Mouse (Mus musculus) pancreas, adult 10 weeks (tissue): ENCODE data around the gene Usp17lc. TPM values are rescaled to one million over a fixed set of nuclear protein-coding genes. Genes with fewer than 3 reads are reported as not detected.

Experiments
- polyA plus RNA-seq: library from polyadenylated mRNA; stranded (reverse); fragments of 350-450 nt; fragmentation: Illumina TruSeq; extraction: RNeasy Lipid Tissue Mini Kit (QIAGEN cat#74804); gene quantifications from one replicate; pipeline ENCODE4 v1.2.3, GENCODE M21; 2015; ENCODE audit warnings: low read depth, low replicate concordance; ENCODE audit not compliant: insufficient read depth

The Usp17lc gene
- polyA plus RNA-seq: not detected

DNA sequence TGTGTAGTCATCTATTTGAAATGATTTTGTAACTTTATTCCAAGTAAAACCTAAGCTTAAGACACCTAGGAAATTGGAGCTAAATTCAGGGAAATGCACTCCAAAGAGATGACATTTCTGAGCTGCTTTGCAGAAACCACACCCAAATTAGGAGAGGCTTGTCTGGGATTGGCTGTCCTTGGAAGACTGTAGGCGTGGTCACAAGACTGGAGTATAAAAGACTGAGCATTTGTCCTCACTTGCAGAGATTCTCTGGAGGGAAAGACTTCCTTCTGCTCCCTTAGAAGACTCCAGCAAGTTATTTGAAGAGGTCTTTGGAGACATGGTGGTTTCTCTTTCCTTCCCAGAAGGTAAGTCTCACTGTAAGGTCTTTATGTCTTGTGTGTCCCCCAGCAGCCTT lies at the start of gene Usp17lc:
Gene Usp17lc, plus strand, starts transcription at position 301 of the 400 bp plus-strand sequence.

DNA sequence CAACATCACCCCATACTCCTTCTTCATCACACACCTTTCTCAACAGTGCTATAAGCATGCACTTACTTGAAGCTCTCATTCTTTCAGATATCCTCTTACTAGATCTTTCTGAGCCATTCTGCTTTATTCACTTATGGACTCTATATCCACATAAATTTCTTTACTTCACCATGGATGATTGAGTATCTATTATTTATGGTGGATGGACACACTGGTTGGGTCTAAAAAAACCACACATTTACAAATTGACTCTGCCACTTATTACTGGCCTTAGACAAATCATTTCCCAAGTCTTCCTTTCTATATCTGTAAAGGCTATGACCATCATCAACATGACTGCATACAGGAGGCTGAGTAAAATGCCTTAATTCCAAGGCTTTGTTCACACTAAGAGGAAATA lies 28.8 kb upstream of the Usp17lc start, which contains the start of gene Olfr603:
Gene Olfr603, minus strand, starts transcription at position 101 of the 400 bp plus-strand sequence.

DNA sequence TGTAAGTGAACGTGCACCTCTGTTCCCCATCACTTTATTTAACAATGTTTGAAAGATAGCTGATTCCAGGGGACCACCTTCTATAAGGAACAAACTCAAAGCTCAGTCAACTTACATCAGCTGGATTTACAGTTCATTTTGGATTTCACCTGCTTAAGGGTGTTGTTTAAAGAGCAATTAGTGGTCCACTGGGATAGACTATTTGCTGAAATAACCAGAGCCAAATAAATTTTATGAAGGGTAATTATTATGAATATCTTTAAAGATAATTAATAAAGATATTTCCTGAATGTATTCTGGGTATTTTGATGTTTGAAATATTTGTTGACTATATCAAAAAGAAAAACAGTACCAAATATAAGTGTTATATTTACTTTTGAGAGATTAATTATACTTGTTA lies 30.5 kb downstream of the Usp17lc start, which contains the start of gene Olfr605:
Gene Olfr605, minus strand, starts transcription at position 101 of the 400 bp plus-strand sequence.

DNA sequence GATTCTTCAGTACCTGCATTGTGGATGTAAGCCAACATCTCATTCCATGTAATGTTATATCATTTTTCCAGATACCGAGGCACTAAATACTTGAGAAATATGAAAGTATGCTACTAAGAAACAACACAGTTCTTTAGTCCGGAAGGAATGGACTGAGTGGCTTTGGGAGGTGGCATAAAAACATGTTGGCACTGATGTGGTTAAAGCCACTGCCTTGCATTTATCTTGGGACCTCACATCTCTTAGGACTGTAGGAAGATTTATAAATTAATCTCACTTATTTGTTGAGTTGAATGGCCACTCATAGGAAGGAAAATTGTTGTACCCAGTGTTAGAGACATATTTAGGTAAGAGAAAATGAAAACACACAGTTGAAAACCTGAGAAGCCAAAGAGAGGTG lies 33.9 kb downstream of the Usp17lc start, which contains the start of gene Olfr606:
Gene Olfr606, plus strand, starts transcription at position 301 of the 400 bp plus-strand sequence.

Other genes with a start within 250 kb of the Usp17lc start
- gene Olfr591, start 236.7 kb upstream of the Usp17lc start, polyA plus RNA-seq: not detected
- gene Olfr592, start 230.3 kb upstream of the Usp17lc start, polyA plus RNA-seq: not detected
- not detected for gene Olfr593, start 203.2 kb upstream of the Usp17lc start, polyA plus RNA-seq
- gene Olfr594, start 198.1 kb upstream of the Usp17lc start, polyA plus RNA-seq: not detected
- gene Usp17ld, start 162.6 kb upstream of the Usp17lc start, polyA plus RNA-seq: not detected
- gene Olfr596, start 109.4 kb upstream of the Usp17lc start, polyA plus RNA-seq: not detected
- gene Olfr597, start 98.8 kb upstream of the Usp17lc start, polyA plus RNA-seq: not detected
- gene Olfr598, start 91.5 kb upstream of the Usp17lc start, polyA plus RNA-seq: not detected
- not detected for gene Olfr599, start 79.2 kb upstream of the Usp17lc start, polyA plus RNA-seq
- not detected for gene Olfr600, start 65.4 kb upstream of the Usp17lc start, polyA plus RNA-seq
- not detected for gene Olfr601, start 52.4 kb upstream of the Usp17lc start, polyA plus RNA-seq
- not detected for gene Olfr603, start 28.9 kb upstream of the Usp17lc start, polyA plus RNA-seq
- gene Olfr605, start 30.4 kb downstream of the Usp17lc start, polyA plus RNA-seq: not detected
- not detected for gene Olfr606, start 34.0 kb downstream of the Usp17lc start, polyA plus RNA-seq
- gene Olfr607, start 49.1 kb downstream of the Usp17lc start, polyA plus RNA-seq: not detected
- not detected for gene Olfr608, start 54.8 kb downstream of the Usp17lc start, polyA plus RNA-seq
- not detected for gene Olfr609, start 83.0 kb downstream of the Usp17lc start, polyA plus RNA-seq
- gene Olfr610, start 97.0 kb downstream of the Usp17lc start, polyA plus RNA-seq: not detected
- gene Olfr611, start 105.8 kb downstream of the Usp17lc start, polyA plus RNA-seq: not detected
- gene Olfr612, start 127.6 kb downstream of the Usp17lc start, polyA plus RNA-seq: not detected
- gene Olfr613, start 133.0 kb downstream of the Usp17lc start, polyA plus RNA-seq: not detected
- not detected for gene Olfr615, start 141.0 kb downstream of the Usp17lc start, polyA plus RNA-seq
- gene Olfr616, start 154.1 kb downstream of the Usp17lc start, polyA plus RNA-seq: not detected
- not detected for gene Olfr617, start 158.0 kb downstream of the Usp17lc start, polyA plus RNA-seq
- gene Olfr618, start 175.0 kb downstream of the Usp17lc start, polyA plus RNA-seq: not detected
- not detected for gene Olfr619, start 185.5 kb downstream of the Usp17lc start, polyA plus RNA-seq
- gene Olfr620, start 197.5 kb downstream of the Usp17lc start, polyA plus RNA-seq: not detected
- not detected for gene Olfr622, start 227.6 kb downstream of the Usp17lc start, polyA plus RNA-seq
- not detected for gene Olfr623, start 248.6 kb downstream of the Usp17lc start, polyA plus RNA-seq